Comparison of ENCODE assay signal across 11 mouse cellular contexts in genomic region chr7:65140832-65141231, GRCm38 (mm10).
"Had no signal": no experiment of that assay in that cellular context is flagged by ENCODE, and none has a peak within 500 bp of the region (broad histone marks: within the 10 kb centered on the region; RNA-seq: fewer than 3 reads in every experiment).

No protein-coding gene starts in this region.

- DNase-seq: retina, postnatal 1 day; right cerebral cortex, postnatal 14 days; right cerebral cortex, postnatal 25 days; right cerebral cortex, postnatal 4 days; spleen, adult 18-20 months; thymus, adult 18-20 months; thymus, adult 2 months; thymus, postnatal 14 days; thymus, postnatal 25 days; thymus, postnatal 36 days; thymus, postnatal 4 days had no signal
